Mouse (Mus musculus) T-cell, adult 2 months (primary cell): ENCODE measurements around the gene Add2.

Experiments
- DNase-seq: peaks from one replicate; pipeline ENCODE4 v3.0.0; 2022; ENCODE audit warnings: low spot score

Add2 gene

DNA sequence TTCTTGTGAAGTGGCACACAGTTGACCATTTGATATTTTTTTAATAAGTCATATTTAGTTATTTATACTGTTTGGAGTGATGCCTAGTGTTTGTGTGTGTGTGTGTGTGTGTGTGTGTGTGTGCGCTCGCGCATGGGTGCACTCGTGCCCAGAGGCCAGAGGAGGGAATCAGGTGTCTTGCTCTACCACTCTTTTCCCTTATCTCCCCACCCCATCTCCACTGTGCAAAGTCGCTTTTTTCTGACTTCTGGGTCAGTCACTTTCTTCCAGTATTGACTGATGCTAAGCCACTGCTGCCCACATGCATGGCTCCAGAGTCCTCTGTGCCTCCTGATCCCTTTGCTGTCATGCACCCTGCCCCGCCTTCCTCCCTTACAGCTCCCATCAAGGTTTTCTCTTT lies 112.8 kb downstream of the Add2 start:
- DNase-seq = no peak

GRCm38 (mm10) chr6:86141820-86142219 lies 113.3 kb downstream of the Add2 start:
- DNase-seq = peak; percentile 25

GRCm38 (mm10) chr6:86144986-86145385 lies 116.5 kb downstream of the Add2 start:
- no peak for DNase-seq

DNA sequence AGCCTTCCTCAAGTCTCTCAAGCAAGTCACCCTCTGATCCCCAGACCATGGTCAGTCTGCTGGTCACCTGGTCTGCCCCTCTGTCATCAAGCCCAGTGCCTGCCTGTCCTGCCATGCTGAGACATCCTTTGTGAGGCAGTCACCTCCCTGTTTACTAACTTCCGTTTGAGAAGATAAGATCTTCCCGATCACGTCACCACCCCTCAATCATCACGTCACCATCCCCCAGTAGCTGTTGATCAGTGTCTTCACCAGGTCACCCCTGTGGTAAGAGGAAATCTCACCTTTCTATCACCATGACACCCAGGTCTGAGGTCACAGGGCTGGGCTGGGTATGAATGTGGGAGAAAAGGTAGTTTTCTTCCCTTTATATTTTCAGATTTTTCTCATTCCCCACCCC lies 120.0 kb downstream of the Add2 start:
- DNase-seq = peak; percentile 63

DNA sequence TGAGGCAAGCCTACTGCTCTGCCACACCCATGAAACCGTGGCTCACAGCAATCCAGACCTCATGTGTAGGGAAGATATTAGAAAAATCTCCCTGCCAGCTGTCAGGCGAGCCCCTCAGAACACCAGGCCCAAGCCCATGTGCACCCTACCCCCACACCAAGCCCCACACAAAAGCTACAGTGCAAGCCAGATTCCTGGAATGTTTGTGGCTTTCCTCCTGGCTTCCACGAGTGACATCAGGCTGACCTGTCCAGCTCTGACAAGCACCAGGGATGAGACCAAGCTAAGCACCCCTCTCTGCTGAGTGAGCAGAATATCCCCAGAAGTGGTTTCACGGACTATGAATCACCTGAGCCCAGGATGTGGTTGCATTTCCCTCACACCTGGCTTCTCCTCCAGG lies 120.5 kb downstream of the Add2 start:
- DNase-seq = no peak

DNA sequence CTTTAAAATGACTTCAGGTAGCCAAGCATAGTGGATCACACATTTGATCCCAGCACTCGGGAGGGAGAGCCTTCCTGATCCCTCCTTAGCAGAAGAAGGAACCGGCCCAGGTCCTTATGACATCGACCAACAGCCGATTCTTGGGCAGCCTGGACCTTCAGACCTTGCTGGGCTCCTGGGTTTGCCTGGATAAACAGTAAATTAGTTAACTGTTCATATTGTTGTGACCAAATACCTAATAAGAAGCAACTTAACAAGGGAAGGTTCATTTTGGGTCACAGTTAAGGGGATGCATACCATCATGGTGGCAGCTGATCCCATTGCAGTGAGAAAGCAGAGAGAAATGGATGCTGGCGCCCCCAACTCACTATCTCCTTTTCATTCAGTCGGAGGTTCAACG lies 124.2 kb downstream of the Add2 start:
- DNase-seq = no peak

DNA sequence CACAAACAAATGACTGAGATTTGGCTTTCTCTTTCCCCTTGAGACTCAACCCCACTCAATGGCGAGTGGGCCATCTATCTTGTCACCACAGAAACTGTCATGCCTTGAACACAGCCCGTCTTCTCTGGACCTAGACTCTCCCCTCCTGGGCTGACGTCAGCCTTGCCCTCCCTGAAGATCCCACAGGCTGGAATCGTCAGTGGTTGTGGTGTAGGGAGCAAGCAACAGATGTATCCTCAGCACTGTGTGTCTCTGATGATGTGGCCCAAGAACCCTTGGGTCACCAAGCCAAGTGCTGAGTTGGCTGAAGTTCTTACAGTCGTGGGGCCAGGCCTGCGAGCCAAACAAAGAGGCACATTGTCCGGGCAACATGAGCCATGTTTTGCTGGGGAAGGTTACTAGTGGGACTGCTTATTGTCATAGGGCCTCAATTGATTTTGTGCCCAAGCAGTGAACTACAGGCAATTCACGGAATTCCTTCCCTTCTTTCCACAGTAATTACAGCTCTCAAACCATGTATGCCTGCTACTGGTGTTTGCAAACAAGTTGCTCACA lies 125.0 kb downstream of the Add2 start:
- DNase-seq = no peak

DNA sequence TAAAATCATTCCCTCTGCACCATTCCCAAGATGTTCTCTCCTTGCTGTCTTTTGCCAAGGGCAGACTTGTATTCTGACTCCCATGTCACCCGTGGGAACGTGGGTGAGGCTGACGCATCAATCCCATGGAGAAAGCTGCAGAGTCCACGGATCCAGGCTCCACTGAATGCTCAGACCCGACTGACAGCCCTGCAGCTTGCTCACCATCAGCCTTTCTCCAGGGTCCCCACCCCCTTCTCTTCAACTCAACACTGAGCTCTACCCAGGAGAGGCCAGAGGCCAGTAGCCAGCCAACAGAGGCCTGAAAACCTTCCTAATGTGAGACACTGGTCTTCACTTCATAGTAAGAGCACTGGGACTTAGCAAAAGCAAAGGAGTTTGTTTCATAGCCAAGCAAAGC lies 125.5 kb downstream of the Add2 start:
- DNase-seq = no peak

- DNase-seq = no peak
Measured at GRCm38 (mm10) chr6:86154481-86154880, 126.0 kb downstream of the Add2 start.

DNA sequence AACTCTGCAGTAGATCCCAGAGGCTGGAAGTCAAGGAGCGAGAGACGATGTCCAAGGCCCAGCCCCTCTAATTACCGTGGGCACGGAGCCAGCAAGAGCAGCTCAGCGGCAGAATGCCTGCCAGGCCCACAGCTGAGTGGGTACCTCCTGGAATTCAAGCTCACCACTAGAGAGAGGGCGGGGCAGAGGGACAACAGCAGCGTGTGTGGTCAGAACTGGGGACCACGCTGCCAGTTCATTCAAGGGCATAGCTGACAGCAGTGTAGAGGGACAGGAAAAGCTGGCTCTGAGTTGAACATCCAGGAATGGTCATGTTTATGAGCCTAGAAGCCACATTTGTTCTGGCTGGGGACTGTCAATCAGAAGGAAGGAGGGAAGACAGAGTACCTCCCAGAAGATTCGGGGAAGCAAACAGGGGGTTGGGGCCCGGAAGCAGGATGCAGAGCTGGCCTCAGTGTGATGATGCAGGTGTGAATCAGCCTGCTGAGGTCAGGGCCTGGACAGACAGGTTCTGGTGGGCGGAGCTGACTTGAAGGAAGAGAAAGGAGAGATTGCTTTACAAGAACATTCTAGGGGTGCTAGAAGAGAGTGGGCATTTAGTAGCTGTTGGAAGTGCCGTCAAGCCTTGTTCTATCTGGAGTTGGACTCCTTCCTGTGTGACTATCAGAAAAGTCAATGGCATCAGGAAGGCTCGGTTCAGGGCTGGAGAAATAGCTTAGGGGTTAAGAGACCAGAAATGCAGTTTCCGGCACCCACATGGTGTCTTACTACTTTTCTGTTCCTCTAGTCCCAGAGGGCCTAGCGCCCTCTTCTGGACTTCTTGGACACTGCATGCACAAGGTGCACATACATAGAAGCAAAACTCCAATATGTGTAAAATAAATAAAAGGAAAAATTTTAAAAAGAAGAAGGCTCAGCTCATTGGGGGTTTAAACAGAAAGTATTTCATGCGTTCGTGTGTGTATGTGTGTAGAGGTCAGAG lies 129.1 kb downstream of the Add2 start:
- no peak for DNase-seq

- no peak for DNase-seq
Measured at GRCm38 (mm10) chr6:86160878-86161277, 132.4 kb downstream of the Add2 start.

DNA sequence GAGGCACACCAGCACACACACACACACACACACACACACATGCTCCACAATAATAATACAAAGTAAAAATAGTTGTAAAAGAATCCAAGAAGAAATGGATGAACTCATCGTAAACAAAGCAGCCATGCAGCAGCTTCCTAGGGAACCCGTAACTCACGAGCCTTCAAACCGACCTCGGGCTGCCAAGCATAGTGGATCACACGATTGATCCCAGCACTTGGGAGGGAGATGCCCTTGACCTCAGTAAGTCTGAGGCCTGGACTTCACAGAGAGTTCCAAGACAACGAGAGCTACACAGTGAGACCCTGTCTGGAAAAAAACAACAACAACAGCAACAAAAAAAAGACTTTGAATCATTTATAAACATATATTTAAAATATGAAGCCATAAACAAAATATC lies 133.1 kb downstream of the Add2 start:
- DNase-seq = no peak

DNA sequence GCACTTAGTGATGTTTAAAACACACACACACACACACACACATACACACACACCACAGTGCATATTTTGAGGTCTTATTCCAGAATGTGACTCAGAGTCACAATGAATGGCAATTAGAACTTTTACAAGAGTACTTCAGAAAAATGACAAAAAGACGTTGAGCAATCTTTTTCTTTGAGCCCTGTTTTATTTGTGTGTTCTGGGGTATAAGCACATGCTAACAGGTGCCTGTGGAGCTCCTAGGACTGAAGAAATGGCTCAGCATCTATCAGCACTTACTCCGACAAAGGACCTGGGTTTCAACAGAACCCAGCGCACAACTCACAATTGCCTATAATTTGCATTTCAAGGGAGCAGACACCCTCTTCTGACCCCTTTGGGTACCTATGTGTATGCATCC lies 135.5 kb downstream of the Add2 start:
- no peak for DNase-seq

- DNase-seq = no peak
Measured at GRCm38 (mm10) chr6:86166426-86166825, 137.9 kb downstream of the Add2 start.

- no peak for DNase-seq
Measured at GRCm38 (mm10) chr6:86167851-86168250, 139.4 kb downstream of the Add2 start.

- DNase-seq = no peak
Measured at GRCm38 (mm10) chr6:86169166-86169565, 140.7 kb downstream of the Add2 start.
